Mouse (Mus musculus) ovary, adult 18-20 months (tissue): ENCODE measurements around the gene Nmur1.
"Not testable (repeated sequence)": the region's sequence is repeated elsewhere in the genome, so short reads cannot be mapped to it uniquely, and the experiment has no call there.

Experiments
- DNase-seq: peaks from one replicate; pipeline ENCODE4 v3.0.0; 2022; ENCODE audit warnings: low spot score, mixed read lengths

Gene Nmur1

DNA sequence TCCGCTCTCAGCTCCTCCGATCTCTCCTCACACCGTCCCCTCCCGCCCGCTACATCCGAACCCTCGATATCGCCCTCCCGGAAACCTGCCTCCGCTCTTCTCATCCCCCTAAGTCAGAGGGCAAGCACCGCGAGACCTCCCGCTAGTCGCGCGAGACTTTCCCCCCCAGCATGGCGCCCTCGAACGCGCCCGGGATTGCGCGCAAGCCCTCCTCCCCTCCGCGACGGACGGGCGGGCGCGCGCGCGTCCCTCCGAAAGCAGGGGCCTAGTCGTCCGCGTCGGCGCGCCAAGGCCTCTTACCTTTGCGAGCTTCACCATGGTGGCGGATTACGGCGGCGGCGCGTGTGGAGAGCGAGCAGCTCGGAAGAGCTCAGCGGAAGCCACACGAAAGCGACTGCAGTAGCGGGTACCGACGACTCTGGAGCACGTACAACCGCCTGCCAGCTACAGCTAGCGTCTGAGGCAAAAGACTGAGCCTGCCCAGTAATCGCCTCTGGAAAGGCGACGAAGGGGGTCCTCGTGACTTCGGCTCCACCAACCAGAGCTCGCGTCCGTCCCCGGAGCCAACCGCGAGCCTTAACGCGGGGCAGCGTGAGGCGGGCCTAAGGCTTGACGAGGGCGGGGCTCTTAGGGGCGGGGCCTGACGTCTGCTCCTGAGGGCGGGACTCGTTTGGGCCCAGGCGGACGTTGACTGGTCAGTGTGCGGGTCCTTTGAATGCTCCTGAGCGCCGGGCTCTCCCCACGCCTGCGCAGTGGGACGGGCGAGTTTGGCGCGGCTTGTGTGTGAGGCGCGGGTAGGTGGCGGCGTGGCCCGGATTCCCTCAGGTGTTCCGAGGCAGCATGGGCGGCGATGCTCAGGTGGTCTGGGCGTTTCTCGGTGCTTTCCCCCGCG lies 66.9 kb downstream of the Nmur1 start, which contains the start of gene Ncl:
Gene Ncl, minus strand, starts transcription at position 495 of the 892 bp plus-strand sequence.
- peak; percentile 98 for DNase-seq

DNA sequence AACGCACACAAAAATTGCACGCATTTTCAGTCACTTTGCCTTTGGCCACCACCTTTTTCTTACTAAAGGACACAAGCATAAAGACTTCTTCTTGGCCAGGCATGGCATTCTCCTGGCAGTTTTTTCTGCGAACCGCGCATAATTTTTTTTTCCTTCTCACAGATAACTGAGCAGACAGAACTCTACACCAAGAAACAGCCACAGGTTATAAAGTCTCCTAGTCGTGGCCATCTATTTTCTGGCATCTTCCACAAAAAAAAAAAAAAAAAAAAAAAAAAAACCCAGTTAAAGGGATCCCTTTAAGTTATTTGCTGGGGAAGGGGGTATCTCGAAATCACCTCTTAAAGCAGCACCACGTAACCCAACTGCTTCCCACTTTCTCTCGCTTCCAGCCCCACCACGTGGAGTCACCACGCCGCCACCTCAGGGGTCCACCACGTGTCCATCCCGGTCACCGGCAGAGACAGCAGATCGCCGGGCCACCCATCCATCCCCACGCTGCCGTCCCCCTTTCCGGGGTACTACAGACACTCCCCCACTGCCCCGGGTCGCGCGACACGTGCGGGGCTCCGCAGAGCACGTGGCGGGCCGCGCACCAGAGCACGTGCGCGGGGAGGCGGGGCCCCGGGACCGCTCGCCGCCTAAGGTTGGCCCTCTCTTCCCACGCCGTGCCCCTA lies 67.7 kb downstream of the Nmur1 start:
- DNase-seq, result no peak

DNA sequence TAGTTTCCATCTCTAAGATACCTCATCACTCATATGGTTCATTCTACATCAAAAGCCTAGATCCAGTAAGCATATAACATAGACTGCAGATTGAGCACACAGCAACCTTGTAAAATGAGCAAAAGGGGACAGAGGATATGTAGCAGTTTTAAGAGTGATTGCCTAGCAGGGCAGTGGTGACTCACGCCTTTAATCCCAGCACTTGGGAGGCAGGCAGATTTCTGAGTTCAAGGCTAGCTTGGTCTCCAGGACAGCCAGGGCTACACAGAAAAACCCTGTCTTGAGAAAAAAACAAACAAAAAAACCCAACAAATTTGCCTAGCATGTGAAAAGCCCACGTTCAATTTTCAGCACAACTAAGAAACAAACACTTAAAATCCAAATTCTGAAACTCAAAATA lies 71.8 kb downstream of the Nmur1 start:
- no peak for DNase-seq

DNA sequence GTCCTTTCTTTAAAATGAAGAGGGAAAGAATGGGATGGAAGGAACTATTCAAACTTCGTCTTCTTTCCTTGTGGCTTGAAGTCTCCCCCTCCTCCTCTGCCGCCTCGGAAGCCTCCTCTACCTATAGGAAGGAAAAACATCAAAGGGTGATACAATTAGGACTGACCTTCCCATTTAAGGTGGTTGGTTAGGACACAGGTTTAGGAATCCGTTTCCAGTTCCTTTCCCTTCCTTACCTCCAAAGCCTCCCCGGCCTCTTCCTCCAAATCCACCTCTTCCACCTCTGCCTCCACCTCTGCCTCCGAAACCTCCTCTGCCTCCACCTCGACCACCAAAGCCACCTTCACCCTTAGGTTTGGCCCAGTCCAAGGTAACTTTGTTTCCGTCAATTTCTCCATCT lies 75.5 kb downstream of the Nmur1 start:
- DNase-seq, result no peak

DNA sequence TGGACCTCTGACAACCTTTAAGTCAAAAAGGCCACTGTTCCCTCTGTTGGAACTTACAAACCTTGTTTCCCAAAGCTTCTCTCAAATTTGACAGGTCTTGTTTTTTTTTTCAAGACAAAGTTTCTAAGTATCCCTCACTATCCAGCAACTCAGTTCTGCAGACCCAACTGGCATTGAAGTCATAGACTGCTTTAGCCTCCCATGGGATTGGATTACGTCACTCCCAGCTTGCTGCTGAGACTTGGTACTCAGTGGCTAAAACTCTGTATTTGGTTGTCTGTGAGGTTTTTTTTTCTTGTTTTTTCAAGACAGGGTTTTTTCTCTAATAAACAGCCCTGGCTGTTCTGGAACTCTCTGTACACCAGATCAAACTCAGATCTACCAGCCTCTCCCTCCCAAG lies 76.3 kb downstream of the Nmur1 start:
- no peak for DNase-seq

DNA sequence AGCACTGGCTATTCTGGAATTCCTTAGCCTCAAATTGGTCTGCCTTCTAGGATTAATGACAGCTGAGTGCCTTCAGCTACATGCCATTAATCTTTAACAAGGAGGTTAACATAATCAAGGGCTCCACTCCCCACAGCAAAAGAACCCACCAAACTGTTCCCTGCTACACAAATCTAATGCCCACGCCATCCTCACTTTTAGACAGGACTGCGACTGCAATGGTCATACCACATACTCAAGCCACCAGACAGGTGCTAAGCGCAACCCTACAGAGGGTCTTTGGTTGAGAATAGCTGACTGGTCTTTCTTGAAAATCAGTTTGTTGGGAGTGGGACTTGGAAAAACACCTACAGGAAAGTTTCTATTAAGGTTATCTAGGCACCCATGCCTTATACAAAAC lies 76.8 kb downstream of the Nmur1 start:
- DNase-seq, result no peak

DNA sequence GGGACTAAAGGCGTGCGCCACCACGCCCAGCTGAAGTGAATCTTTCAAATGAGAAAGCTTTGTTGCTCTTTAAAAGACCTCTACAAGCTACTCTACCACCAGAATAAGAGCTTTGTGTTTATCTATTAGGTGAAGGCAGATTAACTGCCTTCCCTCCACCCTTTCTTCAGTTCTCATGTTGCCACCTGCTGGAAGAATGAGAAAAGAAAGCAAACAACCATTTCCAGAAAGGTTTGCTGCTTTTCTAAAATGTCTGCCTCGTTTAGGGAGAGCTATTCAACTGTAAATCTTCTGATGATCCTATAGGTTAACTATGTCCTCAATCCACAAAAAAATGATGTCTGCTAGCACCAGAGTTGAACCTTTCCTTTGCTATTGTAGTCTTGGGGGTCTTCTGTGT lies 77.2 kb downstream of the Nmur1 start:
- DNase-seq, result no peak

DNA sequence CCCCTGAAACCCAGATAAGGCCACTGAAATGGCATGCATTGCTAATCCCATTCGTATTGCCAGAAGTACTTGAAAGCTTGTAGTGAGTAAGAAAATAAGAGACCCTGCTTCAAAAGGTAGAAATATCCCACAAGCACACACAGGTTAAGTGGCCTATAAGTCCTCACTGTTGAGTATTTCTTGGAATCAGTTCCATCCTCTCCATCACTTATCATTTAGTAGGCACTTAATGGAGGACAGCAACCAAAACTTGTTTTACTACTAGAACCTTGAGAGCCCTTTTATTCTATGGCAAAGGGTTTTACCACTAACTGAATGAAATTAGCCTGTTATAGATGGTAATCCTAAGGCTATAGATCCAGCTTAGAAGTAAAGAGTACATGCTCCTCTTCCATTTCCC lies 77.9 kb downstream of the Nmur1 start:
- DNase-seq, result no peak

DNA sequence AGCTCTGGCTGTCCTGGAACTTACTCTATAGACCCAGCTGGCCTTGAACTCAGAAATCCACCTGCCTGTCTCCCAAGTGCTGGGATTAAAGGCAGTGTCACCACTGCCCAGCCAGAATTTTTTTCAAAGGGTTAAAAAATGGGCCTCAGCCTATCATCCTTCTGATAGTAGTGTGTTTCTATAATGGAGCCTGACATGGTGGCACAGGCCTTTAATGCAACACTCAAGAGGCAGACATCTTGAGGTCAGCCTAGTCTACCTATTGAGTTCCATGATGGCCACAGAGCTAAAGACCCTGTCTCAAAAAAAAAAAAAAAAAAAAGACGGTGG lies 78.3 kb downstream of the Nmur1 start:
- no peak for DNase-seq

DNA sequence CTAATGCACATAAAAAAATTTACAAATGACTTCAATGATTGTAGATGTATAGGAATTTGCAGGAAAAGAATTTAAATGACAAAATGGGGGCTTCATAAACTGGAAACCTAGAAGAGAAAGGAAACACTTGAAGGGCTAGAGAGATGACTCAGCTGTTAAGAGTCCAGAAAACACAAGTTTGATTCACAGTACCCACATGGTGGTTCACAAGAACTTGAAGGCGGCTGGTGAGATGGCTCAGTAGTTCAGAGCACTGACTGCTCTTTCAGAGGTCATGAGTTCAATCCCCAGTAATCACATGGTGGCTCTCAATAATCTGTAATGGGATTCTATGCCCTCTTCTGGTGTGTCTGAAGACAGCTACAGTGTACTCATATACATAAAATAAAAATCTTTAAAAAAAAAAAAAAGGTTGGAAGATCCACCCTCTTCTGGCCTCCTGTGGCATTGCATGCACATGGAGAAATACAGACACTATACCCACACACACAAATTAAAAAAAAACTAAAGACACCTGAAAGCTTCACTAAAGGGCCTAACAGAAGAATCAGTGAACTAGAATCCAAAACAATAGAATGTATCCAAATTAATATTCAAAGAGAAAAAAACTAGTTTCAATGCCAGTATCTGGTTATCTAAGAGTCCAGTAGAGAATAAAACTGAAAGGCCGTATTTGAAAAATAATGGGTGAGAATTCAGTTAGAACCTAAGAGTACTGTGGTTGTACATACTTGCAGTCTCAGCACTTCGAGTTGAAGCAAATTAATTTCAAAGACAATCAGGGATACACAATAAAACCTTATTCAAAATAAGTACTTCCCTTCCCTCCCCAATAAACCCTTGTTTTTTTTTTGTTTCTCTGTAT lies 78.9 kb downstream of the Nmur1 start:
- DNase-seq, result no peak

DNA sequence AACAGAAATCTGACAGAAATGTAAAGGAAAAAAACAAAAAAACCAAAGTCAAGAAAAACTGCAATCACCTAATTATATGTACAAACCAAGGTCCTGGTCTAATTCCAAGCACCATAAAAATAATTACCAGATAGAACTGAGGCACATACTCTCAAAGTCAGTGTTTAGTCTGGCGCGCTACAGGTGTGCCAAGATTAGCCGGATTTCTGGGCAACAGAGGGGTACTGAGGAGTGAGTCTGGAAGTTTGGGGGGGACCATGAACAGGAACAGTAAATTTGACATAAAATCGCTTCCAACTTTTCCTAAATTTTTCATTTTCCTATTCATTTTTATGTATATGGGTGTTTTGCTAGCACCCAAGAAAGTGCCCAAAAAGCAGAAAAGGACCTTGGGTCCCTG lies 80.1 kb downstream of the Nmur1 start:
- DNase-seq, result no peak

DNA sequence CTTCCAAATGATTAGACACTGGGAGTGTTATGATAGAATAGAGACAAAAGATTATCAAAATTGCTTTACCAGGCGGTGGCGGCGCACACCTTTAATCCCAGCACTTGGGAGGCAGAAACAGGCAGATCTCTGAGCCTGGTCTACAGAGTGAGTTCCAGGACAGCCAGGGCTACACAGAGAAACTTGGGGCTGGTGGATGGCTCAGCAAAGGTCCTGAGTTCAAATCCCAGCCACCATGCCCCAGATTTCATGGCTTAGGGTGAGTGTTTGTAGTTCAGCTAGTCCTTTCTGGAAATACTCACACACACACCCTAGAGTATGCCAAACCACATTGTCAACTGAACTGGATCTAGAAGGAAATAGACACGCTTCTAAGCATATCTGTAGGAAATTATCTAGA lies 81.0 kb downstream of the Nmur1 start:
- DNase-seq, result no peak

DNA sequence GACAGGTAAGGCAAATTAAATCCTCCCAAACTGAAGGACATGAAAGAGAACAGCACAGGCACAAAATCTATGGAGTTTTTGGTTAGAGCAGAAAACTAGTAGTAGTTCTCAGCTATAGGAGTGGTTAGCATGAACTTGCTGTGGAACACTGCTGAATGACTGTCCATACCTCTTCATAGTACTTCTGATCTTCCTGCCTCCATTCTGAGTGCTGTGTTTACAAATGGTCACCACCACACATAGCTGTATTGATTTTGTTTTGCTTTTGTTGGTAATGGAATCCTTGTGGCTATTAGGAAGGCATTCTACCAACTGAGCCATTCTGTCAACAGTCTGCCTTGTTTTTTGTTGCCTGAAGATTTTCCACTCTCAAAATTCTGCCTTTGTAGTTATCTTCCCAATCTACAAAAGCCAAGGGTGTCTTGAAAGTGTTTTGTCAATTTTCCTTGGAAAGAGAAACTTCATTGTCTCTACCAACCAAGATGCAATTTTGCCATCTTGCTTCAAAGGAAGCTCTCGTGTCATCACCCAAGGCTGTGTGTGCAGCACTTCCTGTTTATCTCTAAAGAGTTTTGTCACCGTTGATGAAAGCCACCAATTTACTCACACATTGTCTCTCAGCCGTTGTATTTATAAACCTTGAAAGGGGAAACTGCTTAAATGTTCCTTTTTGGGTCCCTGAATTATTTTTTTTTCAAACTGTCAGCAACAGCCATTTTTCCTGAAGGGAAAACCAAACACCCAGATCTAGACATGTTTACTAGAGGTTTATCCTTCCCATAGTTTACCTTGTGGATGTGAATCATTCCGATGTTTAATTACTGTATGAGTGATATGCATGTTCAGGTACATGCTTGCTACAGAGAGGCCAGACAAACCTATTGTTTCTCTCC lies 81.8 kb downstream of the Nmur1 start:
- no peak for DNase-seq

DNA sequence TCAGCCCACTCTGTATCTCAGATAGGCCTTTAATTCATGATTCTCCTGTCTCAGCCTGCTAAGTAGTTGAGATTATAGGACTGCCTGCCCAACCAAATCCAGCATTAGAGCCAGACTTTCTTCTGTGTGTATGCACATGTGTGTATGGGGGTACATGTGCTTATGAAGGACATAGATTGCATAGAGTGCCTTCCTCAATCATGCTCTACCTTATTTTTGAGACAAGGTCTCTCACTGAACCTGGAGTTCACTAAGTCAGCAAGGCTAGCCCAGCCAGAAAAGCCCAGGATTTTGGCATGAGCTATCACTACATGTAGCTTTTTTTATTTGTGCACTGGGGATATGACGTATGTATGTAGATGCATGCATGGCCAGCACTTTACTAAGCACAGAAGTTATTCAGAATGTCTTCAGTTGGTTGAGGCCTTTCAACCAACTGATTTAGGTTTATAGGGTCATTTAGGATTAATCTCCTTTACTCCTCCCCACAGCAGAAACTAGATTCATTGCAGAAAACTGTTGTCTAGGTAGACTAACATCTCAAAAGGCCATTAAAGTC lies 82.9 kb downstream of the Nmur1 start:
- DNase-seq, result no peak

DNA sequence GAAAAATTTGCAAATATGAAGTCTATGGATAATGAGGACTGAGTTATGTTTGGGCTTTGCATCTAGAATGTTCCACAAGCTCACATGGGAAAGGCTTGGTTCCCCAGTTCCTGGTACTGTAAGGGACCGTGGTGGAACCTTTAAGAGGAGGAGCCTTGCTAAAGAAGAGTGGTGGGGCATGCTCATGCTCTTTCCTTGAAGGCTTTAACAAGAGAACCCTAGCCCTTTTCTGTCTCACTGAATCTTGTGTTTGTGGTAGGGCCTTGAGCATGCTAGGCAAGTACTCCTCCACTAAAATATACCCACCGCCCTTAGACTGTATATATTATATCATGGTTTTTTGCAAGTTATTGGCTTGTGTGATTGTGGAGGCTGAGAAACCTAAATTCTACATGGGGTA lies 83.7 kb downstream of the Nmur1 start:
- DNase-seq, result no peak

DNA sequence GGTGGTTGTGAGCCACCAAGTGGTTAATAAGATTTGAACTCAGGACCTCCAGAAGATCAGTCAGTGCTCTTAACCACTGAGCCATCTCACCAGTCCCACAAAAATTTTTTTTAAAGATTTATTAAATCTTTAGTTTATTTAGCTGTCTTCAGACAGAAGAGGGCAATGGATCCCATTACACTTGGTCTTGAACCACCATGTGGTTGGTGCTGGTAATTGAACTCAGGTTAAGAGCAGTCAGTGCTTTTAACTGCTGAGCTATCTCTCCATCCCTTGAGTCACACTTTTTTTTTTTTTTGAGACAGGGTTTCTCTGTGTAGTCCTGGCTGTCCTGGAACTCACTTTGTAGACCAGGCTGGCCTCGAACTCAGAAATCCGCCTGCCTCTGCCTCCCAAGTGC lies 84.9 kb downstream of the Nmur1 start:
- not testable (repeated sequence) for DNase-seq

DNA sequence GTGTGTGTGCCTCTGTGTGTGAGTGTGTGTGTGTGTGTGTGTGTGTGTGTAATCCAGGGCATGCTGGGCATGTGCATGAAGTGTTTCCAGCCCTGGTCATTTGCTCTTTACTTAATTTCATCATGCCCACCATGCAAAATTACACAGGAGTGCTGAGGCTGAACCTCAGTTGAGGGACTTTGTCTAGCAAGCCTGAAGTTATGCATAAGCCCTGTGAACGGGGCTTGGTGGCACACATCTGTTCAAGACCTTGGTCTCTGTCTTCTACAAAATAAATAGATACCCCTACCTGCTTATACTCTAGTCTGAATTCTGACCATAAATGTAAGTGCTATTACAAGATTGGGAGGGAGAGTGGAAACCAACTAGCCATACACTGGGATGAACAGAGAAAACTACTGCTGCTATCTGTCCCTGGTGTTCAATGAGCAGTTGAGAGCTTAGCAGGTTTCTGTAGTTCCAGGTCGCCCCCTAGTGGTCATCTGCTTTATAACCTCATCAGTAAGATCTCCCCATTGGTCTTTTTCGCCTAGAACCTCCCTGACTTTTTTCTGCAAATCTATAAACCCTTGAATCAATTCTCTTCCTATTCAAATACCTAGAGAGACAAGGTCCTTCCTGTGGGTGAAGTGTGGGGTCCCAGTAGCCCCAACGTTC lies 86.7 kb downstream of the Nmur1 start:
- no peak for DNase-seq

DNA sequence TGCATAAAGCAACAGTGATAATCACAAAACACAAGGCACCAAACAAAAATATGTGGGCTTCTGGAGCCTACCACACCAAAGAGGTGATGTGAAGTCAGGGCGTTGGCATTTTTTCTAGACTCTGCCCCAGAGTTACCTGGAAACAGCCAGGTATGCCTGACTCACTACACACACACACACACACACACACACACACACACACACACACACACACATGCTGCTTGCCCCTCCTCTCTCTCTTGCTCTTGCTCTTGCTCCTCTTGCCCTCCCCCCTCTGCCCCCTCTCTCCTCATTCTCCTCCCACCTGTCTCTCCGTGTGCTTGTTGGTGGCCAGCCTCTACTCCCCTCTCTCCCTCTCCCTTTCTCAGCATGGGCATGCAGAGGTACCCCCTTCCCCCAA lies 89.7 kb downstream of the Nmur1 start:
- DNase-seq, result no peak
